Mouse (Mus musculus) kidney, adult 2 months (tissue): ENCODE results near the gene Atl3. TPM values are rescaled to one million over a fixed set of nuclear protein-coding genes. Genes with fewer than 3 reads are reported as not detected.

Experiments used
- DNase-seq: peaks from one replicate; pipeline ENCODE4 v3.0.0; 2021
- H3K27ac ChIP-seq: fragments of 200-500 bp; 2 replicates; pipeline ENCODE4 v1.5.1; 2012; ENCODE audit warnings: low read depth, low read length, control low read depth, inconsistent platforms; ENCODE audit not compliant: insufficient read depth
- H3K27me3 ChIP-seq: fragments of 200-500 bp; replicated peaks from 2 replicates; pipeline ENCODE4 v1.6.1; 2012; ENCODE audit warnings: mild to moderate bottlenecking, moderate library complexity, low read length, inconsistent platforms; ENCODE audit not compliant: control insufficient read depth, insufficient read depth
- H3K36me3 ChIP-seq: fragments of 200-500 bp; 2 replicates; pipeline ENCODE4 v1.6.1; 2012; ENCODE audit warnings: mild to moderate bottlenecking, moderate library complexity, low read length, inconsistent platforms; ENCODE audit not compliant: control insufficient read depth, insufficient read depth
- H3K4me1 ChIP-seq: fragments of 200-500 bp; 2 replicates; pipeline ENCODE4 v1.6.1; 2011; ENCODE audit warnings: low read length; ENCODE audit not compliant: control insufficient read depth, insufficient read depth
- H3K4me3 ChIP-seq: fragments of 200-500 bp; 2 replicates; pipeline ENCODE4 v1.5.1; 2011; ENCODE audit warnings: mild to moderate bottlenecking, low read depth, low read length, control low read depth; ENCODE audit not compliant: insufficient read depth
- CTCF ChIP-seq: fragments of 200-500 bp; conservative IDR thresholded peaks from 2 replicates; pipeline ENCODE4 v1.5.1; 2011; ENCODE audit warnings: low read depth, mild to moderate bottlenecking, control low read depth, low read length, moderate library complexity, mixed read lengths; ENCODE audit not compliant: insufficient read depth, insufficient read length
- POLR2A ChIP-seq: fragments of 200-500 bp; IDR thresholded peaks from one replicate; pipeline ENCODE4 v1.6.1; 2011; ENCODE audit warnings: low read depth, low read length, control low read depth
- WGBS: fragments of 180-500 bp; shearing (Covaris S2); methylation state at CpG from one replicate; pipeline ENCODE4 v1.1.7; 2018; 5-methylcytosine and 5-hydroxymethylcytosine counted together
- polyA plus RNA-seq: library from polyadenylated mRNA; depleted of rRNA; stranded (reverse); fragments of >200 nt; gene quantifications from 2 replicates; pipeline ENCODE4 v1.2.3, GENCODE M21; 2012; rRNA removed

Gene Atl3
- polyA plus RNA-seq, 1 experiment, result 20.4 TPM

GRCm38 (mm10) chr19:7569650-7570049 is 75.8 kb downstream of the Atl3 start:
- no peak for TF ChIP-seq POLR2A
- no peak for TF ChIP-seq CTCF
- DNase-seq, result no peak
- Histone ChIP-seq H3K4me3 (no peak overlapping the region), H3K27ac (no peak overlapping the region), H3K4me1 (no peaks in the 10 kb centered on the region), H3K27me3 (no peaks in the 10 kb centered on the region), H3K36me3 (no peaks in the 10 kb centered on the region)
- 71% methylated on average over 5 of the region's 5 CpGs for WGBS

GRCm38 (mm10) chr19:7576180-7576579 is 82.3 kb downstream of the Atl3 start:
- WGBS, result 89% methylated on average over 1 of the region's 1 CpGs
- H3K4me1 ChIP-seq, result no peaks in the 10 kb centered on the region
- H3K4me3 ChIP-seq, result no peak overlapping the region
- H3K27ac ChIP-seq, result no peak overlapping the region
- H3K36me3 ChIP-seq, result no peaks in the 10 kb centered on the region
- no peaks in the 10 kb centered on the region for H3K27me3 ChIP-seq
- TF ChIP-seq CTCF (no peak), POLR2A (no peak)
- no peak for DNase-seq

- peak; percentile 45 for DNase-seq
- Histone ChIP-seq H3K27ac (no peak overlapping the region), H3K4me1 (no peaks in the 10 kb centered on the region), H3K27me3 (no peaks in the 10 kb centered on the region), H3K4me3 (no peak overlapping the region), H3K36me3 (no peaks in the 10 kb centered on the region)
- WGBS, result 76% methylated on average over 3 of the region's 3 CpGs
- TF ChIP-seq CTCF (no peak), POLR2A (no peak)
These were observed 83.9 kb downstream of the Atl3 start for GRCm38 (mm10) chr19:7577710-7578109.

GRCm38 (mm10) chr19:7581042-7581441 is 87.2 kb downstream of the Atl3 start:
- TF ChIP-seq CTCF, result no peak
- no peak for TF ChIP-seq POLR2A
- H3K27me3 ChIP-seq, result no peaks in the 10 kb centered on the region
- no peak overlapping the region for H3K27ac ChIP-seq
- H3K36me3 ChIP-seq, result no peaks in the 10 kb centered on the region
- no peak overlapping the region for H3K4me3 ChIP-seq
- no peaks in the 10 kb centered on the region for H3K4me1 ChIP-seq
- 47% methylated on average over 5 of the region's 5 CpGs for WGBS
- DNase-seq, result no peak

DNA sequence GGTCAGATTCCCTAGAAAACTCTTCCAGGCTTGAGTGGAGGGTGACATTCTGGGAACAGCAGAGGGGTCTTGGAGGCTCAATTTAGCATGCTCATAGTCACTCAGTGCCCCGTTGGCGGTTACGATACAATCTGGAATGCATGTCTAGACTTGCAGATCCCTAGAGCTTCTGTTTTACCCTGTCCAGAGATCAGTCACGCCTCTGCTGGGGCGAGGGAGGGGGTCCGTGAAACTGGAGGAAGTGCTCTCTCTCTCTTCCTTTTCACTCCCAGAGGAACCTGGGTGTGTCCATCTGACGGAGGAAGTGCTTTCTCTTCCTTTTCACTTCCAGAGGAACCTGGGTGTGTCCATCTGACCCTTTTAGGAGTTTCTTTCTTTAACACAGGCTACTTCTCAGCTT is 89.3 kb downstream of the Atl3 start:
- TF ChIP-seq CTCF (no peak), POLR2A (no peak)
- peak; percentile 56 for DNase-seq
- Histone ChIP-seq H3K4me1 (no peaks in the 10 kb centered on the region), H3K36me3 (no peaks in the 10 kb centered on the region), H3K27me3 (no peaks in the 10 kb centered on the region), H3K27ac (no peak overlapping the region), H3K4me3 (no peak overlapping the region)
- WGBS, result 76% methylated on average over 7 of the region's 7 CpGs

DNA sequence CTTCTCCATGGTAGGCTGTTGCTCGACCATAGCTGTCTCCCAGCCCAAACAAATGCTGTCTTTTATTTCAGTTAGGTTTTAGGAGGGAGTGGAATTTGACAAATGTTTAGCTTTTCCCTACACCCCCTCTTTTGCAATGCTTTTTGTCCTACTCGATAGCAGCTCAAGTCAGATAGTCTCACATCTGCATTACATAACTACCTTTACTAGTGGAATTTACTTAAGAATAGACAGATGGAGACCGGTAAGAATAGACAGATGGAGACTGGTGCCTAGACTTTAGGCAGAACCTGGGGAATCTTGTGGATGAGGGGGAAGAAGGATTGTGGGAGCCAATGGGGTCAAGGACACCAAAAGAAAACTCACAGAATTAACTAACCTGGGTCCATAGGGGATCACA is 89.8 kb downstream of the Atl3 start:
- no peak overlapping the region for H3K27ac ChIP-seq
- TF ChIP-seq CTCF, result no peak
- TF ChIP-seq POLR2A, result no peak
- H3K4me1 ChIP-seq, result no peaks in the 10 kb centered on the region
- no peaks in the 10 kb centered on the region for H3K36me3 ChIP-seq
- no peak overlapping the region for H3K4me3 ChIP-seq
- WGBS, result 81% methylated on average over 3 of the region's 3 CpGs
- DNase-seq, result no peak
- no peaks in the 10 kb centered on the region for H3K27me3 ChIP-seq

GRCm38 (mm10) chr19:7585279-7585678 is 91.4 kb downstream of the Atl3 start:
- WGBS, result 85% methylated on average over 8 of the region's 8 CpGs
- no peak for DNase-seq
- no peak for TF ChIP-seq CTCF
- TF ChIP-seq POLR2A, result no peak
- H3K4me1 ChIP-seq, result no peaks in the 10 kb centered on the region
- no peaks in the 10 kb centered on the region for H3K27me3 ChIP-seq
- H3K27ac ChIP-seq, result no peak overlapping the region
- no peaks in the 10 kb centered on the region for H3K36me3 ChIP-seq
- H3K4me3 ChIP-seq, result no peak overlapping the region

DNA sequence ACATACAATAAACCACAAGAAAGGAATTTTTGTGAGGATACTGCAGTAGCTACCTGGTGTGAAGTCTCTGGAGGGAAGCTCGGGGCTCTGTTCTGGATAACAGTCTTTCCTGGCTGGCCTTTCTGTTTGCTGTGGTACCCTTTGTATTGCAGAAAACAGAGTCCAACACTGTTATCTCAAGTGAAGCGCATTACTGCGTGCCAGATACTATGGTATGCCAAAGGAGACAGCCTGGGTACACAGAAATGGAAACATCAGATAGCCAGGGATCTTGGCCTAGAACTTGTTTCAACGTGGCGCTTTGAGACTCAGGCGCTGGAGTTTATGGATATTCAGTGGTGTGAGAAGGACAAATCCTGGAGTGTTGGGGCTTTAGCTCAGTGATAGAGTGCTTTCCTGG is 91.9 kb downstream of the Atl3 start:
- TF ChIP-seq CTCF (no peak), POLR2A (no peak)
- Histone ChIP-seq H3K36me3 (no peaks in the 10 kb centered on the region), H3K27me3 (no peaks in the 10 kb centered on the region), H3K4me3 (no peak overlapping the region), H3K27ac (no peak overlapping the region), H3K4me1 (no peaks in the 10 kb centered on the region)
- WGBS, result 95% methylated on average over 6 of the region's 6 CpGs
- DNase-seq, result no peak

Other genes starting within 250 kb of the Atl3 start
- 1.5 and 1.8 TPM in 2 replicates for gene Rcor2, start 226.7 kb upstream of the Atl3 start, polyA plus RNA-seq
- 85.0 and 86.5 TPM in 2 replicates for gene Mark2, start 152.2 kb upstream of the Atl3 start, polyA plus RNA-seq
- gene Spindoc, start 111.0 kb upstream of the Atl3 start, polyA plus RNA-seq, result 14.0 and 15.0 TPM in 2 replicates
- 9.4 and 12.0 TPM in 2 replicates for gene 2700081O15Rik, start 76.4 kb upstream of the Atl3 start, polyA plus RNA-seq
- gene Rtn3, start 10.8 kb upstream of the Atl3 start, polyA plus RNA-seq, result 186 and 190 TPM in 2 replicates
- 24.3 and 24.9 TPM in 2 replicates for gene Pla2g16, start 63.4 kb downstream of the Atl3 start, polyA plus RNA-seq
- 5.1 and 5.3 TPM in 2 replicates for gene Lgals12, start 113.2 kb downstream of the Atl3 start, polyA plus RNA-seq
- 0.42 and 1.4 TPM in 2 replicates for gene Hrasls5, start 118.5 kb downstream of the Atl3 start, polyA plus RNA-seq
- 124 and 209 TPM in 2 replicates for gene Slc22a19, start 217.3 kb downstream of the Atl3 start, polyA plus RNA-seq